Mouse (Mus musculus): Measurements from ENCODE around the gene Ap2s1. TPM values are rescaled to one million over a fixed set of nuclear protein-coding genes. Genes with fewer than 3 reads are reported as not detected.
A peak's percentile ranks its signal among the peaks of the same experiment; 100 is the strongest.

The Ap2s1 gene
- polyA plus RNA-seq, 2 experiments, result 271 TPM

- H3K27ac ChIP-seq (replicated peaks; ENCODE audit: low read depth, low read length), result no peak overlapping the region
- no peaks in the 10 kb centered on the region for H3K9me3 ChIP-seq (ENCODE audit: control insufficient read depth, low read length)
- ATAC-seq (ENCODE audit: low FRiP score, low read depth) (no peak), DNase-seq (ENCODE audit: low spot score) (no peak)
- 16% methylated on average over 10 of the region's 10 CpGs for WGBS
- TF ChIP-seq POLR2A (IDR thresholded peaks at IDR 0.05; ENCODE audit: borderline replicate concordance, extremely low read depth, insufficient read depth, insufficient read length), result no peak
- peak overlapping the region; percentile 98 for H3K4me2 ChIP-seq (replicated peaks; ENCODE audit: low read depth, low read length, severe bottlenecking)
- peak overlapping the region; percentile 67 for H3K9ac ChIP-seq (ENCODE audit: low read depth, low read length, severe bottlenecking)
- peaks cover 24% of the 10 kb centered on the region for H3K4me1 ChIP-seq (ENCODE audit: control insufficient read depth, insufficient read depth, low read length)
- no peaks in the 10 kb centered on the region; the same call in 1 of the 2 replicates for H3K36me3 ChIP-seq (ENCODE audit: control insufficient read depth, insufficient read depth, low read length)
- H3K27me3 ChIP-seq (ENCODE audit: control insufficient read depth, insufficient read depth, low read length), result no peaks in the 10 kb centered on the region
- peak overlapping the region; percentile 63 for H3K4me3 ChIP-seq (replicated peaks; ENCODE audit: low read length)
These were observed 45.0 kb downstream of the Ap2s1 start for GRCm38 (mm10) chr7:16783224-16783688.

- Histone ChIP-seq H3K27ac (replicated peaks; ENCODE audit: low read depth, low read length) (no peak overlapping the region), H3K4me2 (replicated peaks; ENCODE audit: low read depth, low read length, severe bottlenecking) (peak overlapping the region; percentile 98), H3K36me3 (ENCODE audit: control insufficient read depth, insufficient read depth, low read length) (no peaks in the 10 kb centered on the region; the same call in 1 of the 2 replicates), H3K9ac (ENCODE audit: low read depth, low read length, severe bottlenecking) (peak overlapping the region; percentile 67), H3K4me3 (replicated peaks; ENCODE audit: low read length) (peak overlapping the region; percentile 63), H3K4me1 (ENCODE audit: control insufficient read depth, insufficient read depth, low read length) (peaks cover 24% of the 10 kb centered on the region), H3K27me3 (ENCODE audit: control insufficient read depth, insufficient read depth, low read length) (no peaks in the 10 kb centered on the region), H3K9me3 (ENCODE audit: control insufficient read depth, low read length) (no peaks in the 10 kb centered on the region)
- ATAC-seq (ENCODE audit: low FRiP score, low read depth), result no peak
- DNase-seq (ENCODE audit: low spot score), result peak; percentile 26
- TF ChIP-seq POLR2A (IDR thresholded peaks at IDR 0.05; ENCODE audit: borderline replicate concordance, extremely low read depth, insufficient read depth, insufficient read length), result no peak
- WGBS, result 32% methylated on average over 17 of the region's 17 CpGs
These were observed 45.7 kb downstream of the Ap2s1 start for GRCm38 (mm10) chr7:16783758-16784415.

GRCm38 (mm10) chr7:16784498-16784976 is 46.3 kb downstream of the Ap2s1 start:
- Histone ChIP-seq H3K27ac (replicated peaks; ENCODE audit: low read depth, low read length) (no peak overlapping the region), H3K9ac (ENCODE audit: low read depth, low read length, severe bottlenecking) (no peak overlapping the region), H3K36me3 (ENCODE audit: control insufficient read depth, insufficient read depth, low read length) (no peaks in the 10 kb centered on the region; the same call in 1 of the 2 replicates), H3K4me3 (replicated peaks; ENCODE audit: low read length) (peak overlapping the region; percentile 63; the same call in 1 of the 2 replicates), H3K27me3 (ENCODE audit: control insufficient read depth, insufficient read depth, low read length) (no peaks in the 10 kb centered on the region), H3K4me2 (replicated peaks; ENCODE audit: low read depth, low read length, severe bottlenecking) (peak overlapping the region; percentile 98; the same call in 1 of the 2 replicates), H3K4me1 (ENCODE audit: control insufficient read depth, insufficient read depth, low read length) (peaks cover 24% of the 10 kb centered on the region), H3K9me3 (ENCODE audit: control insufficient read depth, low read length) (no peaks in the 10 kb centered on the region)
- ATAC-seq (ENCODE audit: low FRiP score, low read depth) (no peak), DNase-seq (ENCODE audit: low spot score) (no peak)
- no peak for TF ChIP-seq POLR2A (IDR thresholded peaks at IDR 0.05; ENCODE audit: borderline replicate concordance, extremely low read depth, insufficient read depth, insufficient read length)
- 72% methylated on average over 10 of the region's 10 CpGs for WGBS

DNA sequence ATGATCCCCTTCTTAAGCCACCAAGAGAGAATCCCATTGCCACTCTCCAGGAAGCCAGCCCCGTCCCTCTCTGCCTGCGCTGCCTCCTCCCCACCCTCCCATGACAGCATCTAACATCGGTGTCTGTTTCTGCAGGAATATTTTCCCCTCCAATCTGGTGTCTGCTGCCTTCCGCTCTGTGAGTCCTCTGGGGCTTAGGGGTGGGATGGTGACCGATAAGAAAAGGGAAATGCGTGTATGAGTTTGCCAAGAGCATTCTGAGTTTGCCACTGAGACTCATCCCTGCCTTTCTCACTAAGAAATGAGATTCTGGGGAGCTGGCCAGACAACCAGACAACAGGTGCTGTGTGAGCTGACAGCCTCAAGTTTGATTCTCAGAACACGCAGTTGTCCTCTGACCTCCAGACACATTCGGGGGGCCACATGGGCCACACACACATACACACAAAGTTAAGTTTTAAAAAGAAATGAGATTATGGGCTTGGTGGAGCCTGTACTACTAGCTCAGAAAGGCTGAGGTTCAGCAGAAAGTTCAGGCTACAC is 47.4 kb downstream of the Ap2s1 start:
- Histone ChIP-seq H3K4me3 (replicated peaks; ENCODE audit: low read length) (no peak overlapping the region), H3K27ac (replicated peaks; ENCODE audit: low read depth, low read length) (no peak overlapping the region), H3K4me1 (ENCODE audit: control insufficient read depth, insufficient read depth, low read length) (peaks cover 24% of the 10 kb centered on the region), H3K36me3 (ENCODE audit: control insufficient read depth, insufficient read depth, low read length) (no peaks in the 10 kb centered on the region; the same call in 1 of the 2 replicates), H3K9me3 (ENCODE audit: control insufficient read depth, low read length) (no peaks in the 10 kb centered on the region), H3K4me2 (replicated peaks; ENCODE audit: low read depth, low read length, severe bottlenecking) (no peak overlapping the region), H3K9ac (ENCODE audit: low read depth, low read length, severe bottlenecking) (no peak overlapping the region), H3K27me3 (ENCODE audit: control insufficient read depth, insufficient read depth, low read length) (no peaks in the 10 kb centered on the region)
- ATAC-seq (ENCODE audit: low FRiP score, low read depth) (no peak), DNase-seq (ENCODE audit: low spot score) (no peak)
- 75% methylated on average over 8 of the region's 8 CpGs for WGBS
- TF ChIP-seq POLR2A (IDR thresholded peaks at IDR 0.05; ENCODE audit: borderline replicate concordance, extremely low read depth, insufficient read depth, insufficient read length), result no peak

- H3K4me2 ChIP-seq (replicated peaks; ENCODE audit: low read depth, low read length, severe bottlenecking), result no peak overlapping the region
- peaks cover 18% of the 10 kb centered on the region for H3K36me3 ChIP-seq (ENCODE audit: control insufficient read depth, insufficient read depth, low read length)
- H3K4me3 ChIP-seq (replicated peaks; ENCODE audit: low read length), result no peak overlapping the region
- H3K27ac ChIP-seq (replicated peaks; ENCODE audit: low read depth, low read length), result no peak overlapping the region
- no peak for TF ChIP-seq POLR2A (IDR thresholded peaks at IDR 0.05; ENCODE audit: borderline replicate concordance, extremely low read depth, insufficient read depth, insufficient read length)
- ATAC-seq (ENCODE audit: low FRiP score, low read depth) (no peak), DNase-seq (ENCODE audit: low spot score) (no peak)
- no peaks in the 10 kb centered on the region for H3K4me1 ChIP-seq (ENCODE audit: control insufficient read depth, insufficient read depth, low read length)
- H3K9me3 ChIP-seq (ENCODE audit: control insufficient read depth, low read length), result no peaks in the 10 kb centered on the region
- WGBS, result 67% methylated on average over 5 of the region's 5 CpGs
- no peaks in the 10 kb centered on the region for H3K27me3 ChIP-seq (ENCODE audit: control insufficient read depth, insufficient read depth, low read length)
- no peak overlapping the region for H3K9ac ChIP-seq (ENCODE audit: low read depth, low read length, severe bottlenecking)
These were observed 54.1 kb downstream of the Ap2s1 start for GRCm38 (mm10) chr7:16792316-16792715.

Measured in limb, embryonic 14.5 days (tissue).